Mouse (Mus musculus) heart, embryonic 15.5 days (tissue): ENCODE measurements around the gene Lmnb2. TPM values are rescaled to one million over a fixed set of nuclear protein-coding genes. Genes with fewer than 3 reads are reported as not detected.

Experiments
- ATAC-seq: fragments of 200-750 bp; cut with Nextera tagmentation; replicated peaks from 2 replicates; pipeline ENCODE4 v1.8.0; 2017; ENCODE audit warnings: low read depth, moderate TSS enrichment; ENCODE audit not compliant: insufficient number of reproducible peaks, insufficient read depth, low FRiP score
- H3K27ac ChIP-seq: fragments of 300-500 bp; sonication (generic); 2 replicates; pipeline ENCODE4 v1.5.1; 2015; ENCODE audit warnings: mild to moderate bottlenecking, inconsistent platforms
- H3K27me3 ChIP-seq: fragments of 300-500 bp; sonication (generic); 2 replicates; pipeline ENCODE4 v1.6.1; 2015; ENCODE audit warnings: inconsistent platforms
- H3K36me3 ChIP-seq: fragments of 300-500 bp; sonication (generic); 2 replicates; pipeline ENCODE4 v1.6.1; 2015; ENCODE audit warnings: mild to moderate bottlenecking, inconsistent platforms
- H3K4me1 ChIP-seq: fragments of 300-500 bp; sonication (generic); replicated peaks from 2 replicates; pipeline ENCODE4 v1.6.1; 2015; ENCODE audit warnings: inconsistent platforms
- H3K4me2 ChIP-seq: fragments of 300-500 bp; sonication (generic); 2 replicates; pipeline ENCODE4 v1.6.1; 2015; ENCODE audit warnings: inconsistent platforms, mild to moderate bottlenecking, moderate library complexity
- H3K4me3 ChIP-seq: fragments of 300-500 bp; sonication (generic); 2 replicates; pipeline ENCODE4 v1.5.1; 2015; ENCODE audit warnings: mild to moderate bottlenecking, inconsistent platforms
- H3K9ac ChIP-seq: fragments of 300-500 bp; sonication (generic); 2 replicates; pipeline ENCODE4 v1.6.1; 2015; ENCODE audit warnings: mild to moderate bottlenecking, inconsistent platforms
- H3K9me3 ChIP-seq: fragments of 300-500 bp; sonication (generic); replicated peaks from 2 replicates; pipeline ENCODE4 v1.6.1; 2016; ENCODE audit warnings: inconsistent platforms
- WGBS: fragments of 180-500 bp; shearing (Covaris S2); methylation state at CpG from one replicate; pipeline ENCODE4 v1.1.7; 2015; ENCODE audit warnings: mixed read lengths; 5-methylcytosine and 5-hydroxymethylcytosine counted together
- polyA plus RNA-seq: library from polyadenylated mRNA; unstranded; fragments of >200 nt; fragmentation: Nextera tagmentation; extraction: Ambion mirVana; gene quantifications from 2 replicates; pipeline ENCODE4 v1.2.1, GENCODE M21; 2015

Gene Lmnb2
- 22.0 and 32.1 TPM in 2 replicates for polyA plus RNA-seq

- H3K27me3 ChIP-seq = no peaks in the 10 kb centered on the region
- WGBS = under 1% methylated on average over 61 of the region's 61 CpGs
- peak; percentile 39 for ATAC-seq
These were observed at the start of gene Lmnb2 for GRCm38 (mm10) chr10:80917779-80918434. TSS of gene Lmnb2 (minus strand) at chr10:80918245.

GRCm38 (mm10) chr10:80967101-80967656 is 49.1 kb upstream of the Lmnb2 start:
- Histone ChIP-seq H3K27me3 (no peaks in the 10 kb centered on the region), H3K9me3 (no peaks in the 10 kb centered on the region), H3K9ac (no peak overlapping the region), H3K27ac (no peak overlapping the region), H3K4me2 (no peak overlapping the region), H3K36me3 (no peaks in the 10 kb centered on the region), H3K4me3 (no peak overlapping the region), H3K4me1 (peaks cover 53% of the 10 kb centered on the region)
- 51% methylated on average over 3 of the region's 3 CpGs for WGBS
- no peak for ATAC-seq

More at GRCm38 (mm10) chr10:80917779-80918434, at the start of gene Lmnb2:
- peak within 1 kb of the TSS; percentile 96 for H3K4me2 ChIP-seq
- H3K36me3 ChIP-seq = no peaks in the 10 kb centered on the region
- H3K9me3 ChIP-seq = no peaks in the 10 kb centered on the region
- peaks cover 42% of the 10 kb centered on the region for H3K4me1 ChIP-seq
- H3K27ac ChIP-seq = peak within 1 kb of the TSS; percentile 62
- peak within 1 kb of the TSS; percentile 94 for H3K4me3 ChIP-seq
- H3K9ac ChIP-seq = peak within 1 kb of the TSS; percentile 84

- 27% methylated on average over 12 of the region's 12 CpGs for WGBS
- no peak for ATAC-seq
- Histone ChIP-seq H3K36me3 (no peaks in the 10 kb centered on the region), H3K9me3 (no peaks in the 10 kb centered on the region), H3K27me3 (no peaks in the 10 kb centered on the region), H3K9ac (no peak overlapping the region), H3K4me3 (no peak overlapping the region), H3K4me2 (no peak overlapping the region), H3K4me1 (peaks cover 53% of the 10 kb centered on the region), H3K27ac (no peak overlapping the region)
These were observed 48.3 kb upstream of the Lmnb2 start for GRCm38 (mm10) chr10:80966296-80966695.

- peak; percentile 27; the same call in 1 of the 2 replicates for ATAC-seq
- H3K9ac ChIP-seq = peak overlapping the region; percentile 27; the same call in 1 of the 2 replicates
- no peaks in the 10 kb centered on the region for H3K9me3 ChIP-seq
- peaks cover 65% of the 10 kb centered on the region for H3K4me1 ChIP-seq
- H3K36me3 ChIP-seq = no peaks in the 10 kb centered on the region
- H3K27ac ChIP-seq = peak overlapping the region; percentile 92
- WGBS = 29% methylated on average over 12 of the region's 12 CpGs
- no peak overlapping the region for H3K4me3 ChIP-seq
- no peaks in the 10 kb centered on the region for H3K27me3 ChIP-seq
- no peak overlapping the region for H3K4me2 ChIP-seq
These were observed 45.3 kb upstream of the Lmnb2 start for GRCm38 (mm10) chr10:80963031-80963975.

GRCm38 (mm10) chr10:80962585-80962984 is 44.5 kb upstream of the Lmnb2 start:
- Histone ChIP-seq H3K4me2 (no peak overlapping the region), H3K9me3 (no peaks in the 10 kb centered on the region), H3K4me1 (peaks cover 65% of the 10 kb centered on the region), H3K27me3 (no peaks in the 10 kb centered on the region), H3K36me3 (no peaks in the 10 kb centered on the region), H3K4me3 (no peak overlapping the region), H3K27ac (peak overlapping the region; percentile 92; the same call in 1 of the 2 replicates), H3K9ac (no peak overlapping the region)
- ATAC-seq = no peak
- WGBS = 82% methylated on average over 5 of the region's 5 CpGs

- no peak overlapping the region for H3K4me3 ChIP-seq
- H3K36me3 ChIP-seq = no peaks in the 10 kb centered on the region
- H3K9me3 ChIP-seq = no peaks in the 10 kb centered on the region
- 44% methylated on average over 10 of the region's 10 CpGs for WGBS
- H3K9ac ChIP-seq = 0 out of 2 replicates have a peak overlapping the region, but pooled peaks have one; percentile 9
- no peak overlapping the region for H3K4me2 ChIP-seq
- no peaks in the 10 kb centered on the region for H3K27me3 ChIP-seq
- peaks cover 61% of the 10 kb centered on the region for H3K4me1 ChIP-seq
- ATAC-seq = no peak
- peak overlapping the region; percentile 92 for H3K27ac ChIP-seq
These were observed 44.0 kb upstream of the Lmnb2 start for GRCm38 (mm10) chr10:80962051-80962472.

- peak overlapping the region; percentile 37 for H3K4me2 ChIP-seq
- WGBS = 12% methylated on average over 16 of the region's 16 CpGs
- no peaks in the 10 kb centered on the region for H3K9me3 ChIP-seq
- H3K4me3 ChIP-seq = 0 out of 2 replicates have a peak overlapping the region, but pooled peaks have one; percentile 7
- no peaks in the 10 kb centered on the region for H3K27me3 ChIP-seq
- peaks cover 53% of the 10 kb centered on the region for H3K4me1 ChIP-seq
- ATAC-seq = peak; percentile 63
- H3K9ac ChIP-seq = 0 out of 2 replicates have a peak overlapping the region, but pooled peaks have one; percentile 34
- peak overlapping the region; percentile 92 for H3K27ac ChIP-seq
- no peaks in the 10 kb centered on the region for H3K36me3 ChIP-seq
These were observed 42.8 kb upstream of the Lmnb2 start for GRCm38 (mm10) chr10:80960551-80961508.

GRCm38 (mm10) chr10:80958979-80959637 is 41.1 kb upstream of the Lmnb2 start:
- H3K36me3 ChIP-seq = no peaks in the 10 kb centered on the region
- WGBS = 90% methylated on average over 5 of the region's 5 CpGs
- no peak for ATAC-seq
- no peak overlapping the region for H3K4me2 ChIP-seq
- peaks cover 60% of the 10 kb centered on the region for H3K4me1 ChIP-seq
- no peaks in the 10 kb centered on the region for H3K9me3 ChIP-seq
- no peaks in the 10 kb centered on the region for H3K27me3 ChIP-seq
- H3K27ac ChIP-seq = no peak overlapping the region
- no peak overlapping the region for H3K4me3 ChIP-seq
- H3K9ac ChIP-seq = no peak overlapping the region

- Histone ChIP-seq H3K4me3 (no peak overlapping the region), H3K4me1 (peaks cover 49% of the 10 kb centered on the region)
These were observed 39.7 kb upstream of the Lmnb2 start for GRCm38 (mm10) chr10:80957791-80958190.

GRCm38 (mm10) chr10:80956901-80957300 is 38.9 kb upstream of the Lmnb2 start:
- ATAC-seq = no peak

More at GRCm38 (mm10) chr10:80957791-80958190, 39.7 kb upstream of the Lmnb2 start:
- ATAC-seq = no peak
- Histone ChIP-seq H3K9ac (no peak overlapping the region), H3K9me3 (no peaks in the 10 kb centered on the region), H3K4me2 (no peak overlapping the region), H3K36me3 (no peaks in the 10 kb centered on the region), H3K27ac (no peak overlapping the region), H3K27me3 (no peaks in the 10 kb centered on the region)
- 78% methylated on average over 4 of the region's 4 CpGs for WGBS

More at GRCm38 (mm10) chr10:80956901-80957300, 38.9 kb upstream of the Lmnb2 start:
- Histone ChIP-seq H3K9ac (no peak overlapping the region), H3K27me3 (no peaks in the 10 kb centered on the region), H3K4me2 (no peak overlapping the region), H3K4me1 (peaks cover 40% of the 10 kb centered on the region), H3K36me3 (no peaks in the 10 kb centered on the region), H3K4me3 (no peak overlapping the region), H3K27ac (no peak overlapping the region), H3K9me3 (no peaks in the 10 kb centered on the region)
- WGBS = 73% methylated on average over 6 of the region's 6 CpGs
